Mouse (Mus musculus) intestine, postnatal 0 days (tissue): ENCODE results near the gene Slc41a3. TPM values are rescaled to one million over a fixed set of nuclear protein-coding genes. Genes with fewer than 3 reads are reported as not detected.
"Not testable (repeated sequence)": the region's sequence is repeated elsewhere in the genome, so short reads cannot be mapped to it uniquely, and the experiment has no call there.

Source experiments
- ATAC-seq: fragments of 200-750 bp; cut with Nextera tagmentation; 2 replicates; pipeline ENCODE4 v1.8.0; 2017; ENCODE audit warnings: mild to moderate bottlenecking, moderate TSS enrichment, moderate library complexity
- H3K27ac ChIP-seq: fragments of 300-500 bp; sonication (generic); 2 replicates; pipeline ENCODE4 v1.5.1; 2014; ENCODE audit warnings: mild to moderate bottlenecking, low read depth, low read length, moderate library complexity
- H3K27me3 ChIP-seq: fragments of 300-500 bp; sonication (generic); replicated peaks from 2 replicates; pipeline ENCODE4 v1.6.1; 2014; ENCODE audit warnings: low read length, mixed read lengths; ENCODE audit not compliant: control insufficient read depth, insufficient read depth
- H3K36me3 ChIP-seq: fragments of 300-500 bp; sonication (generic); 2 replicates; pipeline ENCODE4 v1.6.1; 2014; ENCODE audit warnings: mild to moderate bottlenecking, moderate library complexity; ENCODE audit not compliant: control insufficient read depth, insufficient read depth
- H3K4me1 ChIP-seq: fragments of 300-500 bp; sonication (generic); replicated peaks from 2 replicates; pipeline ENCODE4 v1.6.1; 2014; ENCODE audit warnings: antibody characterized with exemption, low read length, mixed read lengths; ENCODE audit not compliant: control insufficient read depth, insufficient read depth
- H3K4me2 ChIP-seq: fragments of 300-500 bp; sonication (generic); replicated peaks from 2 replicates; pipeline ENCODE4 v1.6.1; 2014; ENCODE audit warnings: low read depth, mild to moderate bottlenecking, moderate library complexity
- H3K4me3 ChIP-seq: fragments of 300-500 bp; sonication (generic); 2 replicates; pipeline ENCODE4 v1.5.1; 2014; ENCODE audit warnings: low read depth, low read length
- H3K9ac ChIP-seq: fragments of 300-500 bp; sonication (generic); 2 replicates; pipeline ENCODE4 v1.6.1; 2014; ENCODE audit warnings: mild to moderate bottlenecking, low read depth, low read length
- H3K9me3 ChIP-seq: fragments of 300-500 bp; sonication (generic); 2 replicates; pipeline ENCODE4 v1.6.1; 2016; ENCODE audit warnings: mixed run types; ENCODE audit not compliant: control insufficient read depth
- CTCF ChIP-seq: sonication (generic); IDR thresholded peaks from 2 replicates; pipeline ENCODE4 v1.5.1; 2016; ENCODE audit warnings: low read depth, mild to moderate bottlenecking, control low read depth, antibody characterized with exemption, moderate library complexity
- WGBS: fragments of 180-500 bp; shearing (Covaris S2); extraction: QIAGEN DNeasy Blood & Tissue Kit; methylation state at CpG from one replicate; pipeline ENCODE4 v1.1.7; 2014; 5-methylcytosine and 5-hydroxymethylcytosine counted together
- polyA plus RNA-seq: library from polyadenylated mRNA; unstranded; fragments of >200 nt; fragmentation: Nextera tagmentation; extraction: Ambion mirVana; gene quantifications from 2 replicates; pipeline ENCODE4 v1.2.1, GENCODE M21; 2015

Slc41a3 gene
- polyA plus RNA-seq, 1 experiment from 2014 or later: 8.8 TPM

DNA sequence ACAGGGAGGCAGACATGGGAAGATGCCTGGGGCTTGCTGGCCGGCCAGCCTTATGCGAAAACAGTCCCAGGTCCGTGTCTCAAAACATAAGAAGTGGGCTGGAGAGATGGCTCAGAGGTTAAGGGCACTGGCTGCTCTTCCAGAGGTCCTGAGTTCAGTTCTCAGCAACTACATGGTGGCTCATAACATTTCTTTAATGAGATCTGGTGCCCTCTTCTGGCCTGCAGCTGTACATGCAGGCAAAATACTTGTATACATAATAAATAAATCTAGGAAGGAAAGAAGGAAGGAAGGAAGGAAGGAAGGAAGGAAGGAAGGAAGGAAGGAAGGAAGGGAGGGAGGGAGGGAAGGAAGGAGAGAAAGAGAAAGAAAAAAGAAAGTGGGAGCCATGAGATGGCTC lies 28.0 kb downstream of the Slc41a3 start:
- not testable (repeated sequence) for ATAC-seq, H3K4me1 ChIP-seq, H3K36me3 ChIP-seq, H3K9me3 ChIP-seq, H3K9ac ChIP-seq, H3K4me3 ChIP-seq, H3K4me2 ChIP-seq, H3K27ac ChIP-seq, H3K27me3 ChIP-seq
- TF ChIP-seq CTCF: peak; percentile 59
- WGBS: 80% methylated on average over 3 of the region's 3 CpGs

DNA sequence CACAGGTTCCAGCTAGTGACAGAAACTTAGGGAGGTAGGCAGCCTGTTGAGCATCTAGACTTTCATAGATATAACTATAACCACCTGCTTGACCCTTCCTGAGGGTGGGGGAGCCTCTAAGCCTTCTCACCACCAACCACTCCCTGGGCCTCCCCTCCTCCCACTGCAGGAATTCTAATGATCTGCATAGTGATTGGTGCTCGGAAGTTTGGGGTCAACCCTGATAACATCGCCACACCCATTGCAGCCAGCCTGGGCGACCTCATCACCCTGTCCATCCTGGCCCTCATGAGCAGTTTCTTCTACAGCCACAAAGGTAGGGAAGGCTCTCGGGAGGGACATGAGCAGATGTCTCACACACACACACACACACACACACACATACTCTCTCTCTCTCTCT lies 30.6 kb downstream of the Slc41a3 start:
- Histone ChIP-seq H3K4me1 (no peaks in the 10 kb centered on the region), H3K36me3 (peaks cover 3% of the 10 kb centered on the region; the same call in 1 of the 2 replicates), H3K4me3 (no peak overlapping the region), H3K4me2 (no peak overlapping the region), H3K27ac (no peak overlapping the region), H3K9me3 (no peaks in the 10 kb centered on the region), H3K9ac (no peak overlapping the region), H3K27me3 (no peaks in the 10 kb centered on the region)
- 37% methylated on average over 4 of the region's 4 CpGs for WGBS
- no peak for ATAC-seq
- no peak for TF ChIP-seq CTCF

DNA sequence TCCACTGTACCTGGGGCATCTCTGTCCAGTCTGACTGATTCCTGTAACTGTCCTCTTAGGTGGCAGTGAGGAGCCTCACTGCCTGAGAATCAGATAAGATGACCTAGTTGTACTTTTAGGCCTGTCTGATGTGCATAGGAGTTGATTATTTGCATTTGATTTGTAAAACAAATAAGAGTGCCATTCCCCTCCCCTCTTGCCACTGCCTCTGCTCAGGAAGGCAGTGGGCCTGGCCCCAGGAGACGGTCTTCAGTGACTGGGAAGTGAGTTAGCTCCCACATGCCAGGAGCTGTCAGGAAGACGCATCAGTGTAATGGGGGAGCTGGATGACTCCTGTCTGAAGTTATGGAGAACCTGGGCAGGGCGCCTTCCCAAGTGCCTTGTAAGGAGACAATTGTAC lies 31.1 kb downstream of the Slc41a3 start:
- Histone ChIP-seq H3K4me2 (no peak overlapping the region), H3K9me3 (no peaks in the 10 kb centered on the region), H3K36me3 (peaks cover 3% of the 10 kb centered on the region; the same call in 1 of the 2 replicates), H3K27me3 (no peaks in the 10 kb centered on the region), H3K4me3 (no peak overlapping the region), H3K27ac (no peak overlapping the region), H3K4me1 (no peaks in the 10 kb centered on the region), H3K9ac (no peak overlapping the region)
- TF ChIP-seq CTCF: no peak
- ATAC-seq: no peak
- 68% methylated on average over 3 of the region's 3 CpGs for WGBS

DNA sequence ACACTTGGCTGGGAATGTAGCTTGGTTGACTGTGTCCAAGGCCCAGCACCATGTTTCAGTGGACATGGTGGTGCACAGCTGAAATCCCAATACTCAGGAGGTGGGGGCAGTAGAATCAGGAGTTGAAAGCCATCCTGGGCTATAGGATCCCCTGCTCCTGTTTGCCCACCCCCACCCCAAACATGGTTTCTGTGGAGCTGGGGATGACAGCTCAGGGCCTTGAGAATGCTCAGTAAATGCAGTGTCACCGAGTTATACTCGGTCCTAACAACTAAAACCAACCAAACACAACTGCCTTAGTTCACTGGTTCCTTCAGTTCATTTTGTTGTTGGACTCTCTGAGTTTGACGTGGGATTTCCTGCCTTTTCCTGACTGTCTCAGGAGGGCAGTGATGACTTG lies 38.5 kb downstream of the Slc41a3 start:
- Histone ChIP-seq H3K27ac (no peak overlapping the region), H3K9ac (no peak overlapping the region), H3K4me2 (no peak overlapping the region), H3K36me3 (no peaks in the 10 kb centered on the region), H3K4me3 (no peak overlapping the region), H3K4me1 (no peaks in the 10 kb centered on the region), H3K27me3 (no peaks in the 10 kb centered on the region), H3K9me3 (no peaks in the 10 kb centered on the region)
- ATAC-seq: no peak
- WGBS: 80% methylated on average over 3 of the region's 3 CpGs
- no peak for TF ChIP-seq CTCF

DNA sequence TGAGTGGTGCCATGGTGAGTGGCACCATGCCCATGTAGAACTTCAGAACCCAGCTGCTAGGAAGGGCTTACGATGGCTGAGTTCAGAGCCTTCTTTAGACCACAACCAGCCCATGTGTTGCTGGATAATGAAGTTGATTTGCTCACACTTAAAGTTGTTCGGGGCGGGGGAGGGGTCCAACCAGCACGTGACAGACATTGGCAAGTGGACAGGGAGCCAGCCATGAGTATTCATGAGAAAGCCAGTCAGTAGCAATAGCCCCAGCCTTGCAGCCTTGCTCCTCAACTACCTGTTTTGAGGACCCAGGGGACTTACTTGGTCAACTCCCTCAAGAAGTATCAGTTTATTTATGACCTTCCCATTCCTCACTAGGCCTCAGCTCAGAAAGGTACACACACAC lies 40.4 kb downstream of the Slc41a3 start:
- Histone ChIP-seq H3K36me3 (no peaks in the 10 kb centered on the region), H3K9me3 (no peaks in the 10 kb centered on the region), H3K9ac (no peak overlapping the region), H3K4me1 (no peaks in the 10 kb centered on the region), H3K27me3 (no peaks in the 10 kb centered on the region), H3K4me3 (no peak overlapping the region), H3K27ac (no peak overlapping the region), H3K4me2 (no peak overlapping the region)
- no peak for ATAC-seq
- TF ChIP-seq CTCF: no peak
- 68% methylated on average over 4 of the region's 4 CpGs for WGBS

DNA sequence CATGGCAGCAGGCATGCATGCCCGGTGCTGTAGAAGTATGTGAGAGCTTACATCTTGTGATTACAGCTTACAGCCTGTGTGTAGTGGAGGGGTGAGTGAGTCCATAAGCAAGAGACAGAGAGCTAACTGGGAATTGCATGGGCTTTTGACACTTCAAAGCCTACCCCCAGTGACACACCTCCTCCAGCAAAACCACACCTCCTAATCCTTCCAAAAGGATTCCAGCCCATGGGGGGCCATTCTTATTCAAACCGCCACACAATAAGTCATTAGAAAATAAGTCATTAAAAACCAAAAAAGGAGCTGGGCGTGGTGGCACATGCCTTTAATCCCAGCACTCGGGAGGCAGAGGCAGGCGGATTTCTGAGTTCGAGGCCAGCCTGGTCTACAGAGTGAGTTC lies 43.9 kb downstream of the Slc41a3 start:
- TF ChIP-seq CTCF: no peak
- Histone ChIP-seq H3K4me1 (no peaks in the 10 kb centered on the region), H3K9me3 (no peaks in the 10 kb centered on the region), H3K27ac (no peak overlapping the region), H3K4me2 (no peak overlapping the region), H3K9ac (no peak overlapping the region), H3K4me3 (no peak overlapping the region), H3K27me3 (no peaks in the 10 kb centered on the region), H3K36me3 (no peaks in the 10 kb centered on the region)
- no peak for ATAC-seq
- WGBS: 93% methylated on average over 6 of the region's 6 CpGs

DNA sequence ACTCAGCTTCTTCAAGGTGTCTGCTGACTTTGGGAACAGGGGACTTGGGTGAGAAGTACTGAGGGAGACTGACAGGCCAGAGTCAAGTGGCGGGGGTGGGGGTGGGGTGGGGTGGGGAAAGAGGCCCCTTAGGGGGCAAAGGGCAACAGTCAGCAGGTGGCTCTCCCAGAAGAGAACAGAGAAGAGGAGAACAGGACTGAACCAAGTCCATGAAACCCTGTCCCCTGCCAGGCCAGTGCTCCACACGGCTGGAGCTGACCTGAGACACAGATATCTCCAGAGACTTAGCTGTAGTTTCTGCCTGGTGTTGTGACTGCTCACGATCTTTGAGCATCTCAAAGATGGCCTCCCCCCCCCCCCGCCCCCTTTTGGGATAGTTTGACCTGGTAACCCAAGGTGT lies 44.8 kb downstream of the Slc41a3 start:
- Histone ChIP-seq H3K27me3 (no peaks in the 10 kb centered on the region), H3K4me2 (no peak overlapping the region), H3K27ac (no peak overlapping the region), H3K4me3 (no peak overlapping the region), H3K9ac (no peak overlapping the region), H3K4me1 (no peaks in the 10 kb centered on the region), H3K36me3 (no peaks in the 10 kb centered on the region), H3K9me3 (no peaks in the 10 kb centered on the region)
- 0 out of 2 replicates have a peak, but pooled peaks have one; percentile 11 for ATAC-seq
- TF ChIP-seq CTCF: no peak
- WGBS: 58% methylated on average over 4 of the region's 4 CpGs
